In the genomic region with DNA sequence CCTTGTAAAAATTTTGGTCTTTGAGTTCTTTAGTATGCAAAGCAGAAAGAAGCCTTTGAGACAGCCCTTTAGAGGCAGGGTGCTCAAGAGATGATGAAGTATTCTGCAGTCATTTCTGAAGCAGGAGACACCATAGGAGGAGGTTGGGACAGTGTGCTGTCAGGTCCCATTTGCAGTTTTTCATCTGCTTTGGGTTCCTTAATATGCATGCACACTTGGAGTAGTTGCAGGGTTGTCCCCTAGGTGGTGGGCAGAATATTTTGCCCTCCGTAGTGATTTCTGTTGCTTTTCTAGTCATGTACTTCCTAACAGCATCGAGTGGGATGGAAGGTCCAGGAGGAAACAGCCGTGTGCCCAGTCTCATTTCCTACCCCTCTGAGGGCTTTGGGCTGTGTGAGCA, we compare ENCODE assay signal across 8 mouse cellular contexts.
DNase-seq lines count a peak whose midpoint lies in the region; ATAC-seq and TF ChIP-seq lines count a peak whose summit lies in the region.

No protein-coding gene starts in this region.

- TF ChIP-seq POLR2A in embryonic fibroblast, embryonic 13.5 days (IDR thresholded peaks at IDR 0.05; ENCODE audit: low read depth, low read length), result no peak

- no peak for DNase-seq in liver, embryonic 11.5 days (ENCODE audit: low spot score)
- no peak for DNase-seq in liver
- DNase-seq in layer of hippocampus, postnatal 14 days (ENCODE audit: low spot score in 2 of 2), result no peak
- DNase-seq in layer of hippocampus, postnatal 10 days (ENCODE audit: low spot score in 2 of 2), result no peak
- DNase-seq in ovary, adult 18-20 months (ENCODE audit: low spot score), result no peak

- no peaks in the 10 kb centered on the region for H3K9me3 ChIP-seq in liver, embryonic 11.5 days (ENCODE audit: control insufficient read depth, low read length)
- no peaks in the 10 kb centered on the region for H3K9me3 ChIP-seq in limb, embryonic 13.5 days

- H3K27me3 ChIP-seq in liver, embryonic 11.5 days (replicated peaks; ENCODE audit: control insufficient read depth, insufficient read depth, low read length), result no peaks in the 10 kb centered on the region
- no peaks in the 10 kb centered on the region for H3K27me3 ChIP-seq in limb, embryonic 13.5 days

- WGBS in liver, embryonic 11.5 days, result 43% methylated on average over 3 of the region's 3 CpGs
- 64% methylated on average over 3 of the region's 3 CpGs for WGBS in limb, embryonic 13.5 days

- peak overlapping the region; percentile 16; the same call in 1 of the 2 replicates for H3K4me3 ChIP-seq in liver, embryonic 11.5 days (ENCODE audit: low read depth, low read length)
- peak overlapping the region; percentile 16 for H3K4me3 ChIP-seq in embryonic fibroblast, embryonic 13.5 days (ENCODE audit: insufficient read depth, low read length)
- peak overlapping the region; percentile 9; the same call in 1 of the 2 replicates for H3K4me3 ChIP-seq in limb, embryonic 13.5 days

- peak overlapping the region; percentile 40 for H3K4me2 ChIP-seq in liver, embryonic 11.5 days
- H3K4me2 ChIP-seq in limb, embryonic 13.5 days (replicated peaks), result peak overlapping the region; percentile 39

- no peaks in the 10 kb centered on the region for H3K36me3 ChIP-seq in liver, embryonic 11.5 days (ENCODE audit: control insufficient read depth, insufficient read depth, low read length)
- H3K36me3 ChIP-seq in limb, embryonic 13.5 days, result no peaks in the 10 kb centered on the region

- no peak for TF ChIP-seq CTCF in embryonic fibroblast, embryonic 13.5 days (IDR thresholded peaks at IDR 0.05; ENCODE audit: borderline replicate concordance, insufficient read depth, low read length)

- no peak overlapping the region for H3K27ac ChIP-seq in liver, embryonic 11.5 days (ENCODE audit: low read depth, low read length)
- no peak overlapping the region for H3K27ac ChIP-seq in embryonic fibroblast, embryonic 13.5 days (ENCODE audit: insufficient read depth, low read length)
- no peak overlapping the region for H3K27ac ChIP-seq in limb, embryonic 13.5 days

- no peak overlapping the region for H3K9ac ChIP-seq in liver, embryonic 11.5 days (ENCODE audit: low read depth, low read length)
- H3K9ac ChIP-seq in limb, embryonic 13.5 days, result no peak overlapping the region

- H3K4me1 ChIP-seq in liver, embryonic 11.5 days (replicated peaks; ENCODE audit: control insufficient read depth, insufficient read depth, low read length), result peaks cover 15% of the 10 kb centered on the region
- peaks cover 22% of the 10 kb centered on the region for H3K4me1 ChIP-seq in embryonic fibroblast, embryonic 13.5 days (ENCODE audit: control insufficient read depth, insufficient read depth, low read length)
- peaks cover 41% of the 10 kb centered on the region for H3K4me1 ChIP-seq in limb, embryonic 13.5 days

- no peak for ATAC-seq in liver, embryonic 11.5 days (replicated peaks; ENCODE audit: low FRiP score)
- no peak for ATAC-seq in limb, embryonic 13.5 days (ENCODE audit: low FRiP score, low read depth)
- ATAC-seq in neutrophil, adult 5-6 weeks (ENCODE audit: extremely low read depth, insufficient number of reproducible peaks, low FRiP score, poor library complexity, severe bottlenecking), result peak; percentile 24; the same call in 1 of the 2 replicates
